Mouse (Mus musculus) kidney, embryonic 16.5 days (tissue): ENCODE measurements around the gene Actr2. TPM values are rescaled to one million over a fixed set of nuclear protein-coding genes. Genes with fewer than 3 reads are reported as not detected.

Experiments
- ATAC-seq: fragments of 200-750 bp; cut with Nextera tagmentation; 2 replicates; pipeline ENCODE4 v1.8.0; 2017; ENCODE audit warnings: moderate TSS enrichment; ENCODE audit not compliant: low FRiP score, low TSS enrichment
- H3K27ac ChIP-seq: fragments of 300-500 bp; sonication (generic); 2 replicates; pipeline ENCODE4 v1.5.1; 2014; ENCODE audit warnings: low read length
- H3K27me3 ChIP-seq: fragments of 300-500 bp; sonication (generic); 2 replicates; pipeline ENCODE4 v1.6.1; 2014; ENCODE audit warnings: low read length, control low read depth, mixed read lengths; ENCODE audit not compliant: insufficient read depth
- H3K36me3 ChIP-seq: fragments of 300-500 bp; sonication (generic); 2 replicates; pipeline ENCODE4 v1.6.1; 2014; ENCODE audit warnings: low read length, control low read depth, mixed read lengths; ENCODE audit not compliant: insufficient read depth
- H3K4me1 ChIP-seq: fragments of 300-500 bp; sonication (generic); 2 replicates; pipeline ENCODE4 v1.6.1; 2014; ENCODE audit warnings: low read length, control low read depth, mixed read lengths; ENCODE audit not compliant: insufficient read depth
- H3K4me2 ChIP-seq: fragments of 300-500 bp; sonication (generic); replicated peaks from 2 replicates; pipeline ENCODE4 v1.6.1; 2014; ENCODE audit warnings: low read depth, low read length
- H3K4me3 ChIP-seq: fragments of 300-500 bp; sonication (generic); 2 replicates; pipeline ENCODE4 v1.5.1; 2014; ENCODE audit warnings: mild to moderate bottlenecking, low read length
- H3K9ac ChIP-seq: fragments of 300-500 bp; sonication (generic); replicated peaks from 2 replicates; pipeline ENCODE4 v1.6.1; 2014; ENCODE audit warnings: low read length
- H3K9me3 ChIP-seq: fragments of 300-500 bp; sonication (generic); 2 replicates; pipeline ENCODE4 v1.6.1; 2016; ENCODE audit warnings: low read length, control low read depth
- WGBS: fragments of 180-500 bp; shearing (Covaris S2); extraction: QIAGEN DNeasy Blood & Tissue Kit; methylation state at CpG from one replicate; pipeline ENCODE4 v1.1.7; 2014; 5-methylcytosine and 5-hydroxymethylcytosine counted together
- polyA plus RNA-seq: library from polyadenylated mRNA; unstranded; fragments of >200 nt; fragmentation: Nextera tagmentation; extraction: Ambion mirVana; gene quantifications from 2 replicates; pipeline ENCODE4 v1.2.1, GENCODE M21; 2015

Actr2 gene
- polyA plus RNA-seq, 1 experiment from 2014 or later: 109 TPM

DNA sequence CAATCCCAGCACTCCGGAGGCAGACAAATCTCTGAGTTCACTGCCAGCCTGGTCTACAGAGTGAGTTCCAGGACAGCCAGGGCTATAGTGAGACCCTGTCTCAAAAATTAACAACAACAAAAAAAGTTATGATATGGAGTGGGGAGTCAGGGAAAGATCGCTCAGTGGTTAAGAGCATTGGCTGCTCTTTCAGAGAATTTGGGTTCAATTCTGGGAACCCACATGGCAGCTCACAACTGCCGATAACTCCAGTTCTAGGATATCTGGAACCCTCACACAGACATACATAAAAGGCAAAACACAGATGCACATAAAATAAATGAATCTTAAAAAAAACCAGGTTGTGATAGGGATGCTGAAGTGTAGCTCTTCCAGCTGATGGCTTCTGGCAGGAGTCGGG lies 83.7 kb downstream of the Actr2 start:
- WGBS: 89% methylated on average over 4 of the region's 4 CpGs

DNA sequence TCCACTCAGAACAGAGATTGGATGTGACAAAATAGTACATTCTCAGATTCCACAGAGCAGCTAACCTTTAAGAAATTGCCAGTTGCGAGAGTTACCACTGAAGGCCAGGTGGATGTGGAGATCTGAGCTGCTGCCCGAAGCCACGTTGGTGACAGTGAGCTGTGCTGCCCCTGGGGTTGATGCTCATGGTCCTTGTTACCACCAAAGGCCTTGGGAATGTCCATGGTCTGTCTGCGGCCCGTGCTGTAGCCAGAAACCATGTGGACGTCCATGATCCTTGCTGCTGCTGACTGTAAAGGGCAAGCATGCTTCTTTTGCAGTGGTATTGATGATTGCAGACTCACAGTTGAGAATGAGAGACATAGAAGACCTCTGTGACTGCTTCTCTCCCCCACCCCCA lies 84.3 kb downstream of the Actr2 start:
- WGBS: 88% methylated on average over 6 of the region's 6 CpGs
- no peak overlapping the region for H3K27ac ChIP-seq
- ATAC-seq: no peak
- peaks cover 4% of the 10 kb centered on the region; the same call in 1 of the 2 replicates for H3K9me3 ChIP-seq
- H3K27me3 ChIP-seq: no peaks in the 10 kb centered on the region
- no peak overlapping the region for H3K9ac ChIP-seq
- H3K4me3 ChIP-seq: no peak overlapping the region
- H3K4me1 ChIP-seq: no peaks in the 10 kb centered on the region
- 0 out of 2 replicates have a peak, but pooled peaks cover 4% of the 10 kb centered on the region for H3K36me3 ChIP-seq
- no peak overlapping the region for H3K4me2 ChIP-seq

More for the DNA sequence above, 83.7 kb downstream of the Actr2 start:
- H3K27ac ChIP-seq: no peak overlapping the region
- H3K9ac ChIP-seq: no peak overlapping the region
- 0 out of 2 replicates have a peak, but pooled peaks cover 4% of the 10 kb centered on the region for H3K36me3 ChIP-seq
- 0 out of 2 replicates have a peak, but pooled peaks cover 1% of the 10 kb centered on the region for H3K4me1 ChIP-seq
- no peak overlapping the region for H3K4me2 ChIP-seq
- H3K4me3 ChIP-seq: no peak overlapping the region
- peaks cover 4% of the 10 kb centered on the region; the same call in 1 of the 2 replicates for H3K9me3 ChIP-seq
- H3K27me3 ChIP-seq: no peaks in the 10 kb centered on the region
- ATAC-seq: no peak

DNA sequence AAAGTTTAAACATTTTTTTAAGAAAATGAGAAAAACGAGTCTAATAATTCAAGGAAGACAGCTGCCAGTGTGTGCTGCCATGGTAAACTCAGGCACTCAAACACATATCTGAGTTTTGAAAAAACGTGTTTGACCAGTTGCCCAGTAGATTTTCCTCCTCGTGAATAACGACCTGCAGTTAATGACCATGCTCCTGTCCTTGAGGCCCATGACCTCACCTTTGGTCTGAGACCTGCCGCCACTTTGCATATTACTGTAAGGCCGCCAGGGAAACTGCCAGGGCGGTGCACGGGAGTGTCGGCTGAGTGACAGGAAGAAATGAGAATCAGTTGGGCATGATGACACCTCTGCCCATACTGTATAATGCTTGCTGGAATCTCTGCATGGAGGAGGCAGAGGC lies 85.0 kb downstream of the Actr2 start:
- no peaks in the 10 kb centered on the region for H3K4me1 ChIP-seq
- H3K27me3 ChIP-seq: no peaks in the 10 kb centered on the region
- no peak overlapping the region for H3K9ac ChIP-seq
- ATAC-seq: peak; percentile 33; the same call in 1 of the 2 replicates
- no peak overlapping the region for H3K4me2 ChIP-seq
- H3K27ac ChIP-seq: no peak overlapping the region
- H3K9me3 ChIP-seq: peaks cover 4% of the 10 kb centered on the region; the same call in 1 of the 2 replicates
- no peak overlapping the region for H3K4me3 ChIP-seq
- 37% methylated on average over 9 of the region's 9 CpGs for WGBS
- peaks cover 4% of the 10 kb centered on the region; the same call in 1 of the 2 replicates for H3K36me3 ChIP-seq

DNA sequence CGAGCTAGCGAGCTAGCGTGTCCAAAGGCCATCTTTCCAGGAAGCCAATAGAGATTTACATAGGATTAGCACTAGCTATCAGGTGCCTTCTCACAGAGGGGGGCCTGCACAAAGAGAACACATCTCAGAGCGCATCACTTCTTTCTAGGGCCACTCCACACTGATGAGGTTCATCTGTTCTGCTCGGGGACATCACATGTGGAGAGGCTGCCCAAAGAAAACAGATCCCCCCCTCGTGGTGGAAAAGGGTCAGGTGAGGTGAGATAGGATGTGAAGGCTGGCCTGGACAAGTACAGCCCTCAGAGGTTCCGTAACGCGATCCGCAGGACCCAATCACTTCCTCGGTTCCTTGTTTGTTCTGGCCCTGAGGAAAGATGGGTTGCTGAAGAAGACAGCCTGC lies 86.8 kb downstream of the Actr2 start:
- Histone ChIP-seq H3K4me1 (no peaks in the 10 kb centered on the region), H3K36me3 (peaks cover 19% of the 10 kb centered on the region), H3K27ac (no peak overlapping the region), H3K27me3 (no peaks in the 10 kb centered on the region), H3K9me3 (peaks cover 9% of the 10 kb centered on the region), H3K9ac (no peak overlapping the region), H3K4me2 (no peak overlapping the region), H3K4me3 (no peak overlapping the region)
- ATAC-seq: no peak; the same call in 1 of the 2 replicates
- WGBS: 29% methylated on average over 11 of the region's 11 CpGs

DNA sequence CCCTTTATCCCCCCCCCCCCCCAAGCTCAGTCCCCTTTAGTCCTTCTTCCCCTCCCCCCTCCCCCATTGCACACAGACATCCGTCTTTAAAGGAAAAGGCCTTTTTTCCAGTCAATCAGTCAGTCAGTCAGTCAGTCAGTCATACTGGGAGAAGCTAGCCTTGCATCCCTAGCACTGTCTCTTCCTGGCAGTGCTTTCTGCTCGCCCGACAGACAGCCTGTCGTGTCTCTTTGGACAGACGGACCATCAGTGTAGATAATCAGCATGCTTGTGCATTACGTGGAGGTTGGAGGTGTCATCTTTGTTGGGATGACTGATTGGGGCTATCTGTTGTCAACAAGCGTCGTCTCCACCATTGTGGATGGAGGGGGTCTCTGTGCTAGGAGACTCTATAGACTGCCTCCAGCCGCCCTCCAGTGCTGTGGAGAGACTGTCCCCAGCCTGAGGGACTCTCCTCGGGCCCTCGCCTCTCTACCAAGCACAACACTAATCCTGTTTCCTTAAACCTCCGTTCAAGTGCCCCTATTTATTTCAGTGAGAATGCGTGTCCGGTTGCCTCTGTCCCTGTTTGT lies 89.7 kb downstream of the Actr2 start:
- Histone ChIP-seq H3K27me3 (no peaks in the 10 kb centered on the region), H3K27ac (no peak overlapping the region), H3K36me3 (peaks cover 48% of the 10 kb centered on the region), H3K9ac (no peak overlapping the region), H3K4me2 (no peak overlapping the region), H3K9me3 (peaks cover 36% of the 10 kb centered on the region), H3K4me1 (no peaks in the 10 kb centered on the region), H3K4me3 (no peak overlapping the region)
- 95% methylated on average over 14 of the region's 14 CpGs for WGBS
- no peak for ATAC-seq

DNA sequence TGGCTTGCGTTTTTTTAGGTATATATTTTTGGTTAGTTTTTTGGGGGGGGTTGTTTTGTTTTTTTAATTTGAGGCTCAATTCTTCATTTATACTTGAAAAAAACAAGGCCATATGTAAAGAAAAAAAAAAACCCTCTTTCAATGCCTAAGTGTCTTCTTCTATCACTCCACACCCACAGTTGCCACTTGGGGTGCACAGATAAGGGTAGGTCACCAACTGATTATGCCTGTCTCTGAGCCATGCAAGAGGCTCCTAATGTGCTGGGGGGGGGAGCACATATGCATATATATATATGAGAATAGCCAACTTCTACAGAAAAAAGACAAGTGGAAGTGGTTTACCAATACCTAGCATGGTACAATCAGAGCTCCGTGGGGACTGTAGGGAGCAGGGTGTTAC lies 90.3 kb downstream of the Actr2 start:
- no peak overlapping the region for H3K27ac ChIP-seq
- H3K4me3 ChIP-seq: no peak overlapping the region
- peaks cover 52% of the 10 kb centered on the region for H3K36me3 ChIP-seq
- 96% methylated on average over 2 of the region's 2 CpGs for WGBS
- H3K4me1 ChIP-seq: no peaks in the 10 kb centered on the region
- peaks cover 39% of the 10 kb centered on the region for H3K9me3 ChIP-seq
- H3K9ac ChIP-seq: no peak overlapping the region
- H3K4me2 ChIP-seq: no peak overlapping the region
- ATAC-seq: no peak
- H3K27me3 ChIP-seq: no peaks in the 10 kb centered on the region

DNA sequence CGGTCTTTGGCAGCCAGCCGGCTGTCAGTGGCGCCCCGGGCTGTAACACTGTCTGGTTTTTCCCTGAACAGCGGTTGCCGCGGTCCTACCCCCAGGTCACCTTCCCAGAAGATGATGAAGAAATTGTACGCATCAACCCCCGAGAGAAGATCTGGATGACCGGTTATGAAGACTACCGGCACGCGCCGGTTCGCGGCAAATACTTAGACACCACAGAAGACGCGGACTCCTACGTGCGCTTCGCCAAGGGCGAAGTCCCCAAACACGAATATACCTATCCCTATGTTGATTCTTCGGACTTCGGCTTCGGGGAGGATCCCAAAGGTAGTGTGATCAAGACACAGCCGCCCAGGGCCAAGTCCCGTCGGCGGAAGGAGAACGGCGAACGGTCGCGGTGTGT lies 92.0 kb downstream of the Actr2 start:
- Histone ChIP-seq H3K4me1 (no peaks in the 10 kb centered on the region), H3K9ac (no peak overlapping the region), H3K27ac (no peak overlapping the region), H3K36me3 (peaks cover 67% of the 10 kb centered on the region), H3K27me3 (no peaks in the 10 kb centered on the region), H3K9me3 (peaks cover 39% of the 10 kb centered on the region), H3K4me2 (no peak overlapping the region), H3K4me3 (no peak overlapping the region)
- no peak; the same call in 1 of the 2 replicates for ATAC-seq
- 98% methylated on average over 35 of the region's 35 CpGs for WGBS

DNA sequence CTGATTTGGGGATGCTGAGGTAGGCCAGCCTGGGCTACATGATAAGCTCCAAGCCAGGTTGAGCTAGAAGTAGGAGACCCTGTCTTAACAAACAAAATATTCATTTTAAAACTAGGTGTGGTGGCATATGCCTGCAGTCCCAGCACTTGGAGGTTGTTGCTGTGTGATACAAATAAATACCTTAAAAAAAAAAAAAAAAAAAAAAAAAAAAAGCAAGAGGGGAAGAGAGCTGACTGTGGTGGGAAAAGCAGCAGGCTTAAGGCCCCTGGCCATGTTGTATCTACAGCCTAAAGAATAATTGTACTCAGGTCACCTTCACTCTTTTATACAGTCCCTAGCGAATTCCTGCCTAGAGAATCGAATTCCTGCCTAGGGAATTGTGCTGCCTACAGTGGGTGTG lies 93.8 kb downstream of the Actr2 start:
- no peak overlapping the region for H3K9ac ChIP-seq
- H3K4me2 ChIP-seq: no peak overlapping the region
- H3K36me3 ChIP-seq: peaks cover 74% of the 10 kb centered on the region
- WGBS: 98% methylated on average over 2 of the region's 2 CpGs
- no peak overlapping the region for H3K4me3 ChIP-seq
- no peaks in the 10 kb centered on the region for H3K4me1 ChIP-seq
- ATAC-seq: no peak
- no peak overlapping the region for H3K27ac ChIP-seq
- H3K9me3 ChIP-seq: peaks cover 39% of the 10 kb centered on the region
- H3K27me3 ChIP-seq: no peaks in the 10 kb centered on the region

DNA sequence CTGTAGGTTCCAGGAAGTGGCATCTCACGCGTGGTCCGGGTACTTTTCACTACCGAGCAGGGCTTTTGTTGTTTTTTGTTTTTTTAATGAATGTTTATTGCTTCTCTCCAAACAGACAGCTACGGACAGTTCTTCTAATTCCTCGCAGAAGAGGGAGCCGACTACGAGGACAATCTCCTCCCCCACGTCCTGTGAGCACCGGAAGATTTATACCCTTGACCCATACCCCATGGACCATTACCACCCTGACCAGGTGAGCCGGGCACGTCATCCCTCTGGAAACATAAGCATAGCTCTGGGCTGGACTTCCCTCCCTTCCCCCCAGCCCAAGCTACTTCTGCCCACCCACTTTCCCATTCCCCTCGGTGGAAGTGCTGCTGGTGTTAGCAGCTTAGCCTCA lies 94.8 kb downstream of the Actr2 start:
- Histone ChIP-seq H3K4me1 (no peaks in the 10 kb centered on the region), H3K27ac (no peak overlapping the region), H3K27me3 (no peaks in the 10 kb centered on the region), H3K9me3 (peaks cover 39% of the 10 kb centered on the region), H3K4me2 (no peak overlapping the region), H3K4me3 (no peak overlapping the region), H3K36me3 (peaks cover 74% of the 10 kb centered on the region), H3K9ac (no peak overlapping the region)
- ATAC-seq: peak; percentile 54
- WGBS: 62% methylated on average over 13 of the region's 13 CpGs

DNA sequence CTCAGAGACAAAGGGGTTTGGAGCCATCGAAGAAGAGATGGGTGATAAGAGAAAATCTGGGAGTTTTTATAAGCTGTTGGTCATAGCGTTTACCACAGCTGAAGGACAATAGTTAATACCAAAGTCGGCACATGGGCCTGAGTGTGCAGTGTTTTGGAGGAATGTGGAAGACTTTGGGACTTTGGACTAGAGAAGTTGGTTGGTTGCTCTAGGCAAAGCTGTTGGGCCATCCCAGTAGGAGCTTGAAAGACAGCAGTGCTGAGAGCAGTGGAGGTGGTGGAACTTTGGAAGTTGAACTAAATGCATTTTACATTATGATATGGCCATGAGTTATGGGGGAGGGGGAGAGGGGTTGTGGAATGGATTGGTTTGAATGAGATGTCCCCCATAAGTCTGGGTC lies 99.3 kb downstream of the Actr2 start:
- WGBS: 90% methylated on average over 3 of the region's 3 CpGs
- H3K4me1 ChIP-seq: peaks cover 15% of the 10 kb centered on the region
- ATAC-seq: no peak
- H3K9ac ChIP-seq: no peak overlapping the region
- H3K4me2 ChIP-seq: no peak overlapping the region
- no peak overlapping the region for H3K27ac ChIP-seq
- no peak overlapping the region for H3K4me3 ChIP-seq
- peaks cover 7% of the 10 kb centered on the region for H3K9me3 ChIP-seq
- H3K27me3 ChIP-seq: no peaks in the 10 kb centered on the region
- peaks cover 54% of the 10 kb centered on the region for H3K36me3 ChIP-seq
